Mouse (Mus musculus): ENCODE data around the gene St5.

DNA sequence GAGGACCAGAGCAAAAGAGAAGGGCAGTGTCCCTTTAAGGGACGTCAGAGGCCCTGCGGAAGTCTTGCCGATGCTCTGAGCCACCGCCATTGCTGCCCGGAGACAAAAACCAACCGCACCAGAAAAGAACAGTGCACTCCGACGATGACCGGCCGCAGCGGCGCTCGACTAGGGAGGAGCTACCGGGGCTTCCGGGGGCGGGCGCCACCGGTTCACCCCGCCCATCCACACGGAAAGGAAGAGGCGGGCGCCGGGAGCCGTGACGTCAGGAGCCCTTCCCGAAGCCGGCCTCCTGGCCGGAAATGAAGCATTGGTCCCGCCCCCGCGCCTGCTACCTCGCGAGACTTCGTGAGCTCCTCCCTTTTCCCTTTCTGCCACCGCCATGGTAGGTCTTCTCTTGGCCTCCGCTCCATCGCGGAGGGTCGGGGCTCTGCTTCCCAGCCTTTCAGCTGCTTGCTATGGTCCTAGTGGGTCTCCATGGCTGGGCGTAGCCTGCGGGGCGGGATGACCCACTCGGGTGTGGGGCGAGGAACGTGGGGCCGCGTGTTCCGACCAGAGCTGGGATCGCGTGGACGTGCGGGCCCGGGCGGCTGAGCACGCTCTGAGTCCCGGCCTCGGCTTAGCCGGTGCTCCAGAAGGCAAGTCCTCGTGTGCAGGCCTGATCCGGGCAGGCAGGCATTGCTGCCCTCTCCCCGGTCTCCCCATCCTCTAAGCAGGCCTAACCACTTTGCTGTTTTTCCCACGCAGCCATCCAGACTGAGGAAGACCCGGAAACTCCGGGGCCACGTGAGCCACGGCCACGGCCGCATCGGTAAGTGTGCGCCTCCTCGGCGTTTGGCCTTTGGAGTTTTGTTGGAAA is 184.3 kb downstream of the St5 start, which contains the start of gene Rpl27a:
- TF ChIP-seq CTCF (IDR thresholded peaks at IDR 0.05; ENCODE audit: control insufficient read depth, insufficient read depth, insufficient read length) (no peak), MYOD1 (IDR thresholded peaks at IDR 0.05; ENCODE audit: control insufficient read depth, insufficient read length, low read depth) (no peak), FOSL1 (IDR thresholded peaks at IDR 0.05; ENCODE audit: insufficient read depth, low read length, poor library complexity, severe bottlenecking) (no peak), USF1 (IDR thresholded peaks at IDR 0.05; ENCODE audit: low read depth) (peak; percentile 53)
